Mouse (Mus musculus): ENCODE results near the gene Gm5890. TPM values are rescaled to one million over a fixed set of nuclear protein-coding genes. Genes with fewer than 3 reads are reported as not detected.
"Not testable (repeated sequence)": the region's sequence is repeated elsewhere in the genome, so short reads cannot be mapped to it uniquely, and the experiment has no call there.

Gene Gm5890
- polyA plus RNA-seq (2016; fragmentation: Nextera tagmentation; extraction: Ambion mirVana): not detected in 2 replicates

- not testable (repeated sequence) for H3K36me3 ChIP-seq; H3K27ac ChIP-seq; ATAC-seq (ENCODE audit: insufficient number of reproducible peaks, insufficient read depth, low FRiP score, low TSS enrichment); H3K9me3 ChIP-seq; H3K9ac ChIP-seq; H3K4me1 ChIP-seq; H3K4me2 ChIP-seq (replicated peaks); H3K4me3 ChIP-seq; H3K27me3 ChIP-seq
- WGBS: no CpG with 5 or more reads among the region's 3 CpGs
Observed at GRCm38 (mm10) chr7:20262734-20263133, at the start of gene Gm5890. Gene Gm5890, minus strand, starts transcription at chr7:20262834.

- WGBS: no CpG with 5 or more reads among the region's 2 CpGs
Observed at GRCm38 (mm10) chr7:20233728-20234127, 28.9 kb downstream of the Gm5890 start, which contains the start of gene Gm4498. Gene Gm4498, minus strand, starts transcription at chr7:20233828.

More at GRCm38 (mm10) chr7:20233728-20234127, 28.9 kb downstream of the Gm5890 start, which contains the start of gene Gm4498:
- H3K4me1 ChIP-seq; H3K4me2 ChIP-seq (replicated peaks); ATAC-seq (ENCODE audit: insufficient number of reproducible peaks, insufficient read depth, low FRiP score, low TSS enrichment); H3K36me3 ChIP-seq; H3K9ac ChIP-seq; H3K27me3 ChIP-seq; H3K4me3 ChIP-seq; H3K9me3 ChIP-seq; H3K27ac ChIP-seq: not testable (repeated sequence)

Other genes starting within 250 kb of the Gm5890 start
- not detected in 2 replicates for gene Vmn1r91, start 163.2 kb downstream of the Gm5890 start, polyA plus RNA-seq (2016; fragmentation: Nextera tagmentation; extraction: Ambion mirVana)
- not detected in 2 replicates for gene Gm16442, start 140.3 kb downstream of the Gm5890 start, polyA plus RNA-seq (2016; fragmentation: Nextera tagmentation; extraction: Ambion mirVana)
- gene Vmn1r93, start 123.7 kb downstream of the Gm5890 start, polyA plus RNA-seq (2016; fragmentation: Nextera tagmentation; extraction: Ambion mirVana): not detected in 2 replicates
- gene Vmn1r94, start 94.5 kb downstream of the Gm5890 start, polyA plus RNA-seq (2016; fragmentation: Nextera tagmentation; extraction: Ambion mirVana): not detected in 2 replicates
- not detected in 2 replicates for gene Vmn1r95, start 69.1 kb downstream of the Gm5890 start, polyA plus RNA-seq (2016; fragmentation: Nextera tagmentation; extraction: Ambion mirVana)
- gene Gm6164, start 57.2 kb downstream of the Gm5890 start, polyA plus RNA-seq (2016; fragmentation: Nextera tagmentation; extraction: Ambion mirVana): not detected in 2 replicates
- not detected in 2 replicates for gene Gm4498, start 29.0 kb downstream of the Gm5890 start, polyA plus RNA-seq (2016; fragmentation: Nextera tagmentation; extraction: Ambion mirVana)
- not detected in 2 replicates for gene Gm4133, start 71.2 kb upstream of the Gm5890 start, polyA plus RNA-seq (2016; fragmentation: Nextera tagmentation; extraction: Ambion mirVana)
- not detected in 2 replicates for gene Gm5728, start 112.6 kb upstream of the Gm5890 start, polyA plus RNA-seq (2016; fragmentation: Nextera tagmentation; extraction: Ambion mirVana)
- not detected in 2 replicates for gene Vmn1r100, start 155.1 kb upstream of the Gm5890 start, polyA plus RNA-seq (2016; fragmentation: Nextera tagmentation; extraction: Ambion mirVana)
- not detected in 2 replicates for gene Vmn1r101, start 179.8 kb upstream of the Gm5890 start, polyA plus RNA-seq (2016; fragmentation: Nextera tagmentation; extraction: Ambion mirVana)
- not detected in 2 replicates for gene Gm10670, start 212.1 kb upstream of the Gm5890 start, polyA plus RNA-seq (2016; fragmentation: Nextera tagmentation; extraction: Ambion mirVana)
- gene Vmn1r103, start 247.7 kb upstream of the Gm5890 start, polyA plus RNA-seq (2016; fragmentation: Nextera tagmentation; extraction: Ambion mirVana): not detected in 2 replicates

Measured in embryonic facial prominence, embryonic 12.5 days (tissue).